Mouse (Mus musculus) intestine, embryonic 14.5 days (tissue): ENCODE results near the gene Eif2b3. TPM values are rescaled to one million over a fixed set of nuclear protein-coding genes. Genes with fewer than 3 reads are reported as not detected.

Experiments used
- ATAC-seq: fragments of 200-750 bp; cut with Nextera tagmentation; replicated peaks from 2 replicates; pipeline ENCODE4 v1.8.0; 2017; ENCODE audit warnings: low read depth, moderate number of reproducible peaks, moderate TSS enrichment, moderate library complexity; ENCODE audit not compliant: low FRiP score, low TSS enrichment
- DNase-seq: peaks from one replicate; pipeline ENCODE4 v3.0.0-alpha.2; 2018; ENCODE audit warnings: low spot score
- H3K27ac ChIP-seq: fragments of 300-500 bp; sonication (generic); 2 replicates; pipeline ENCODE4 v1.5.1; 2014; ENCODE audit warnings: low read depth, mild to moderate bottlenecking, control low read depth
- H3K27me3 ChIP-seq: fragments of 300-500 bp; sonication (generic); replicated peaks from 2 replicates; pipeline ENCODE4 v1.6.1; 2014; ENCODE audit warnings: low read length, control low read depth; ENCODE audit not compliant: control insufficient read depth, insufficient read depth
- H3K36me3 ChIP-seq: fragments of 300-500 bp; sonication (generic); 2 replicates; pipeline ENCODE4 v1.6.1; 2014; ENCODE audit warnings: low read length, control low read depth; ENCODE audit not compliant: control insufficient read depth, insufficient read depth
- H3K4me1 ChIP-seq: fragments of 300-500 bp; sonication (generic); replicated peaks from 2 replicates; pipeline ENCODE4 v1.6.1; 2014; ENCODE audit warnings: low read length, control low read depth, mixed read lengths; ENCODE audit not compliant: control insufficient read depth, insufficient read depth
- H3K4me2 ChIP-seq: fragments of 300-500 bp; sonication (generic); 2 replicates; pipeline ENCODE4 v1.6.1; 2014; ENCODE audit warnings: low read length
- H3K4me3 ChIP-seq: fragments of 300-500 bp; sonication (generic); 2 replicates; pipeline ENCODE4 v1.5.1; 2014; ENCODE audit warnings: low read depth, low read length, control low read depth, mixed read lengths
- H3K9ac ChIP-seq: fragments of 300-500 bp; sonication (generic); 2 replicates; pipeline ENCODE4 v1.6.1; 2014; ENCODE audit warnings: mild to moderate bottlenecking, low read length
- H3K9me3 ChIP-seq: fragments of 300-500 bp; sonication (generic); 2 replicates; pipeline ENCODE4 v1.6.1; 2016; ENCODE audit warnings: low read length, control low read depth; ENCODE audit not compliant: control insufficient read depth
- WGBS: fragments of 180-500 bp; shearing (Covaris S2); extraction: QIAGEN DNeasy Blood & Tissue Kit; methylation state at CpG from one replicate; pipeline ENCODE4 v1.1.7; 2014; 5-methylcytosine and 5-hydroxymethylcytosine counted together
- polyA plus RNA-seq: library from polyadenylated mRNA; unstranded; fragments of >200 nt; fragmentation: Nextera tagmentation; extraction: Ambion mirVana; gene quantifications from 2 replicates; pipeline ENCODE4 v1.2.1, GENCODE M21; 2014

Eif2b3 gene
- polyA plus RNA-seq, 1 experiment from 2014 or later = 41.2 TPM

GRCm38 (mm10) chr4:117120445-117121414 is 101.5 kb downstream of the Eif2b3 start:
- ATAC-seq (peak; percentile 92), DNase-seq (peak; percentile 91)
- WGBS = under 1% methylated on average over 69 of the region's 69 CpGs
- Histone ChIP-seq H3K4me3 (peak overlapping the region; percentile 69), H3K4me2 (peak overlapping the region; percentile 100), H3K27me3 (no peaks in the 10 kb centered on the region), H3K27ac (peak overlapping the region; percentile 93), H3K36me3 (no peaks in the 10 kb centered on the region), H3K9me3 (no peaks in the 10 kb centered on the region), H3K4me1 (peaks cover 26% of the 10 kb centered on the region), H3K9ac (peak overlapping the region; percentile 72)

- Histone ChIP-seq H3K27me3 (no peaks in the 10 kb centered on the region), H3K27ac (no peak overlapping the region), H3K4me3 (no peak overlapping the region), H3K4me1 (peaks cover 36% of the 10 kb centered on the region), H3K36me3 (no peaks in the 10 kb centered on the region), H3K9ac (no peak overlapping the region), H3K4me2 (no peak overlapping the region), H3K9me3 (no peaks in the 10 kb centered on the region)
- DNase-seq (no peak), ATAC-seq (no peak)
- 88% methylated on average over 4 of the region's 4 CpGs for WGBS
Observed at GRCm38 (mm10) chr4:117122209-117122608, 103.0 kb downstream of the Eif2b3 start.

GRCm38 (mm10) chr4:117123546-117124217 is 104.5 kb downstream of the Eif2b3 start:
- peaks cover 36% of the 10 kb centered on the region for H3K4me1 ChIP-seq
- DNase-seq = no peak
- no peak overlapping the region for H3K4me2 ChIP-seq
- no peak for ATAC-seq
- 0 out of 2 replicates have a peak, but pooled peaks cover 4% of the 10 kb centered on the region for H3K36me3 ChIP-seq
- 75% methylated on average over 8 of the region's 9 CpGs for WGBS
- H3K27ac ChIP-seq = no peak overlapping the region
- H3K4me3 ChIP-seq = no peak overlapping the region
- H3K27me3 ChIP-seq = no peaks in the 10 kb centered on the region
- no peaks in the 10 kb centered on the region for H3K9me3 ChIP-seq
- H3K9ac ChIP-seq = no peak overlapping the region

- Histone ChIP-seq H3K4me3 (no peak overlapping the region), H3K27ac (0 out of 2 replicates have a peak overlapping the region, but pooled peaks have one; percentile 78), H3K36me3 (0 out of 2 replicates have a peak, but pooled peaks cover 4% of the 10 kb centered on the region), H3K9me3 (no peaks in the 10 kb centered on the region), H3K4me2 (no peak overlapping the region), H3K4me1 (peaks cover 36% of the 10 kb centered on the region), H3K9ac (no peak overlapping the region), H3K27me3 (no peaks in the 10 kb centered on the region)
- no peak for ATAC-seq
- 83% methylated on average over 3 of the region's 3 CpGs for WGBS
- no peak for DNase-seq
Observed at GRCm38 (mm10) chr4:117124218-117124517, 105.0 kb downstream of the Eif2b3 start.

- no peaks in the 10 kb centered on the region for H3K9me3 ChIP-seq
- no peaks in the 10 kb centered on the region for H3K27me3 ChIP-seq
- WGBS = 60% methylated on average over 14 of the region's 14 CpGs
- peak overlapping the region; percentile 78 for H3K27ac ChIP-seq
- 0 out of 2 replicates have a peak, but pooled peaks cover 4% of the 10 kb centered on the region for H3K36me3 ChIP-seq
- peak overlapping the region; percentile 31; the same call in 1 of the 2 replicates for H3K9ac ChIP-seq
- H3K4me1 ChIP-seq = peaks cover 34% of the 10 kb centered on the region
- H3K4me2 ChIP-seq = peak overlapping the region; percentile 39
- H3K4me3 ChIP-seq = no peak overlapping the region; the same call in 1 of the 2 replicates
- no peak for ATAC-seq
- DNase-seq = no peak
Observed at GRCm38 (mm10) chr4:117124518-117125347, 105.5 kb downstream of the Eif2b3 start.

GRCm38 (mm10) chr4:117125348-117125909 is 106.2 kb downstream of the Eif2b3 start, which contains the start of gene Btbd19:
Gene Btbd19 (minus strand): TSS chr4:117125725.
- peak within 1 kb of the TSS; percentile 39 for H3K4me2 ChIP-seq
- no peaks in the 10 kb centered on the region for H3K9me3 ChIP-seq
- 0 out of 2 replicates have a peak, but pooled peaks cover 4% of the 10 kb centered on the region for H3K36me3 ChIP-seq
- peak within 1 kb of the TSS; percentile 78 for H3K27ac ChIP-seq
- DNase-seq = peak; percentile 74
- no peak within 1 kb of the TSS; the same call in 1 of the 2 replicates for H3K4me3 ChIP-seq
- H3K9ac ChIP-seq = peak within 1 kb of the TSS; percentile 31; the same call in 1 of the 2 replicates
- peak; percentile 33; the same call in 1 of the 2 replicates for ATAC-seq
- H3K4me1 ChIP-seq = peaks cover 31% of the 10 kb centered on the region
- no peaks in the 10 kb centered on the region for H3K27me3 ChIP-seq
- WGBS = 32% methylated on average over 8 of the region's 8 CpGs

- Histone ChIP-seq H3K9ac (no peak overlapping the region), H3K9me3 (no peaks in the 10 kb centered on the region), H3K36me3 (0 out of 2 replicates have a peak, but pooled peaks cover 4% of the 10 kb centered on the region), H3K4me1 (peaks cover 29% of the 10 kb centered on the region), H3K4me2 (no peak overlapping the region; the same call in 1 of the 2 replicates), H3K4me3 (no peak overlapping the region), H3K27ac (peak overlapping the region; percentile 78), H3K27me3 (no peaks in the 10 kb centered on the region)
- 45% methylated on average over 15 of the region's 15 CpGs for WGBS
- ATAC-seq (peak; percentile 61), DNase-seq (peak; percentile 65)
Observed at GRCm38 (mm10) chr4:117125910-117126674, 106.9 kb downstream of the Eif2b3 start.
